Mouse (Mus musculus): ENCODE measurements around the gene Sh3rf1. TPM values are rescaled to one million over a fixed set of nuclear protein-coding genes. Genes with fewer than 3 reads are reported as not detected.

Sh3rf1 gene
- total and polyA plus RNA-seq, 2 experiments from 2014 or later = 17.9 to 31.3 TPM

GRCm38 (mm10) chr8:61390307-61391057 is 166.8 kb downstream of the Sh3rf1 start:
- peaks cover 12% of the 10 kb centered on the region; the same call in 1 of the 2 replicates for H3K4me1 ChIP-seq (ENCODE audit: insufficient read depth, low read length)
- DNase-seq (ENCODE audit: low spot score) (no peak), ATAC-seq (no peak)
- H3K4me3 ChIP-seq (ENCODE audit: low read length) = no peak overlapping the region
- no peak overlapping the region; the same call in 1 of the 2 replicates for H3K27ac ChIP-seq
- 49% methylated on average over 18 of the region's 18 CpGs for WGBS
- no peak overlapping the region for H3K9ac ChIP-seq (replicated peaks; ENCODE audit: low read length)
- no peaks in the 10 kb centered on the region for H3K27me3 ChIP-seq (ENCODE audit: insufficient read depth, low read length)
- H3K9me3 ChIP-seq (ENCODE audit: low read length) = no peaks in the 10 kb centered on the region
- no peak overlapping the region for H3K4me2 ChIP-seq (ENCODE audit: low read depth, low read length)
- no peak for TF ChIP-seq CTCF (IDR thresholded peaks at IDR 0.05; ENCODE audit: low read depth)
- no peaks in the 10 kb centered on the region for H3K36me3 ChIP-seq (ENCODE audit: insufficient read depth, low read length)

DNA sequence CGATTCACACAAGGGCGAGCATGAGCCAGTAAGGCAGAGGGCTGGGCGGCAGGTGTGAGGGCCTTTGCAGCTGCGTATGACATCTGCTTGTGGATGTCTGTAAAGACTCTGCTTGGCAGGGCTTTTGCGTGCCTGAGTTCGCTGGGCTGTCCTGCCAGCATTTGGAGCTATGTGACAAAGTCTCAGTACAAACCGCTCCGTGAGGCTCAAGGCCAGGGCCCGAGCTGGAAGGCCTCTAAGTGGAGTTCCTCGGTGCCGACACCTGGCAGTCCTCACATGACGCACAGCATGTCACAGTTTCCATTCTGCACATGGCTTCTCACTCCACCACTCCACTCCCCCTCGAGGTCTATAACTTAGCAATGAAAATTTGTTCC is 167.4 kb downstream of the Sh3rf1 start:
- Histone ChIP-seq H3K36me3 (ENCODE audit: insufficient read depth, low read length) (no peaks in the 10 kb centered on the region), H3K27ac (no peak overlapping the region; the same call in 1 of the 2 replicates), H3K27me3 (ENCODE audit: insufficient read depth, low read length) (no peaks in the 10 kb centered on the region), H3K4me1 (ENCODE audit: insufficient read depth, low read length) (peaks cover 12% of the 10 kb centered on the region; the same call in 1 of the 2 replicates), H3K4me2 (ENCODE audit: low read depth, low read length) (no peak overlapping the region), H3K9ac (replicated peaks; ENCODE audit: low read length) (no peak overlapping the region), H3K9me3 (ENCODE audit: low read length) (no peaks in the 10 kb centered on the region), H3K4me3 (ENCODE audit: low read length) (no peak overlapping the region)
- no peak for TF ChIP-seq CTCF (IDR thresholded peaks at IDR 0.05; ENCODE audit: low read depth)
- WGBS = 47% methylated on average over 13 of the region's 13 CpGs
- DNase-seq (ENCODE audit: low spot score) (no peak), ATAC-seq (no peak)

DNA sequence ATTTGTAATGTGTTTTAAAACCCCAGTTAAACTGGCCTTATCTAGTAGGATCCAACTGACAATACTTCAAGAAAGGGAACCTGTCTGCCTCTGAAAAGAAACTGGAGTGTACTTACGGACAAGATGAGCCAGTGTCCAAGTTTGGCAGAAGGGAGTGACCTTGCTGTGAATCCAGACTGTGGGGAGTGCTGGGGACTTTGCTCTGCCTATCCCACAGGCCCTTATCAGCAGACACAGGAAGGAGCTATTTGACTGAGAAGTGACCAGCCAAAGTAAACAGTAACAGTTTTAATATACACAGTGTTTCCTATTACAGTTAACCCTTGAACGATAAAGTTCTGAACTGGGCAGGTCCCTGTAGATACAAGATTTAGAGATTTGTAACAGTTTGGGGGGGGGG is 173.5 kb downstream of the Sh3rf1 start:
- no peak overlapping the region for H3K27ac ChIP-seq
- DNase-seq (ENCODE audit: low spot score) (no peak), ATAC-seq (no peak)
- H3K4me1 ChIP-seq (ENCODE audit: insufficient read depth, low read length) = no peaks in the 10 kb centered on the region
- no peaks in the 10 kb centered on the region for H3K9me3 ChIP-seq (ENCODE audit: low read length)
- WGBS = 80% methylated on average over 2 of the region's 2 CpGs
- H3K4me2 ChIP-seq (ENCODE audit: low read depth, low read length) = no peak overlapping the region
- no peak overlapping the region for H3K4me3 ChIP-seq (ENCODE audit: low read length)
- H3K9ac ChIP-seq (replicated peaks; ENCODE audit: low read length) = no peak overlapping the region
- no peaks in the 10 kb centered on the region for H3K27me3 ChIP-seq (ENCODE audit: insufficient read depth, low read length)
- TF ChIP-seq CTCF (IDR thresholded peaks at IDR 0.05; ENCODE audit: low read depth) = no peak
- H3K36me3 ChIP-seq (ENCODE audit: insufficient read depth, low read length) = no peaks in the 10 kb centered on the region

DNA sequence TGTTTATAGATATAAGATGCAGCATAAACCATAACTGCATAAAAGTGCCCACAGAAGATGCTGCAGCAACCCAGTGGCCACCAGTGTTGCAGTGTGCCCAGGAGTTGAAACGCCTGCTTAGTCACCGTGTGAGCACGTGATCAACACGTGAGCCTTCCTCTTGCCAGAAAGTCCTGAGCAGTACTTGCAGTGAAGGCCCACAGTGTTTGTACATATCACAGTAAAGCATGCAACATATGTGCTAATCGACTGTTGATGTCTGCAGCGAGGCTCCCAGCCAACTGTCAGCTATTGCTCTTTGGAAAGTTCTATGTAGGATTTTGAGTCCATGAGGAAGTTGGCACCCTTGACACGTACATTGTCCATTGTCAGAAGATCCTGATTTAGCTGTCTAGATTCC is 174.1 kb downstream of the Sh3rf1 start:
- H3K27ac ChIP-seq = no peak overlapping the region
- no peaks in the 10 kb centered on the region for H3K36me3 ChIP-seq (ENCODE audit: insufficient read depth, low read length)
- TF ChIP-seq CTCF (IDR thresholded peaks at IDR 0.05; ENCODE audit: low read depth) = no peak
- DNase-seq (ENCODE audit: low spot score) = no peak
- no peak for ATAC-seq
- H3K4me3 ChIP-seq (ENCODE audit: low read length) = no peak overlapping the region
- no peaks in the 10 kb centered on the region for H3K27me3 ChIP-seq (ENCODE audit: insufficient read depth, low read length)
- WGBS = 88% methylated on average over 7 of the region's 7 CpGs
- H3K9me3 ChIP-seq (ENCODE audit: low read length) = no peaks in the 10 kb centered on the region
- no peak overlapping the region for H3K9ac ChIP-seq (replicated peaks; ENCODE audit: low read length)
- H3K4me2 ChIP-seq (ENCODE audit: low read depth, low read length) = no peak overlapping the region
- H3K4me1 ChIP-seq (ENCODE audit: insufficient read depth, low read length) = peaks cover 2% of the 10 kb centered on the region; the same call in 1 of the 2 replicates

GRCm38 (mm10) chr8:61402861-61403260 is 179.2 kb downstream of the Sh3rf1 start:
- no peak overlapping the region for H3K4me2 ChIP-seq (ENCODE audit: low read depth, low read length)
- H3K27ac ChIP-seq = no peak overlapping the region
- peaks cover 7% of the 10 kb centered on the region; the same call in 1 of the 2 replicates for H3K4me1 ChIP-seq (ENCODE audit: insufficient read depth, low read length)
- DNase-seq (ENCODE audit: low spot score) = no peak
- H3K9ac ChIP-seq (replicated peaks; ENCODE audit: low read length) = no peak overlapping the region
- H3K27me3 ChIP-seq (ENCODE audit: insufficient read depth, low read length) = no peaks in the 10 kb centered on the region
- no peaks in the 10 kb centered on the region for H3K36me3 ChIP-seq (ENCODE audit: insufficient read depth, low read length)
- ATAC-seq = no peak
- 70% methylated on average over 7 of the region's 7 CpGs for WGBS
- no peak for TF ChIP-seq CTCF (IDR thresholded peaks at IDR 0.05; ENCODE audit: low read depth)
- H3K9me3 ChIP-seq (ENCODE audit: low read length) = no peaks in the 10 kb centered on the region
- H3K4me3 ChIP-seq (ENCODE audit: low read length) = no peak overlapping the region

DNA sequence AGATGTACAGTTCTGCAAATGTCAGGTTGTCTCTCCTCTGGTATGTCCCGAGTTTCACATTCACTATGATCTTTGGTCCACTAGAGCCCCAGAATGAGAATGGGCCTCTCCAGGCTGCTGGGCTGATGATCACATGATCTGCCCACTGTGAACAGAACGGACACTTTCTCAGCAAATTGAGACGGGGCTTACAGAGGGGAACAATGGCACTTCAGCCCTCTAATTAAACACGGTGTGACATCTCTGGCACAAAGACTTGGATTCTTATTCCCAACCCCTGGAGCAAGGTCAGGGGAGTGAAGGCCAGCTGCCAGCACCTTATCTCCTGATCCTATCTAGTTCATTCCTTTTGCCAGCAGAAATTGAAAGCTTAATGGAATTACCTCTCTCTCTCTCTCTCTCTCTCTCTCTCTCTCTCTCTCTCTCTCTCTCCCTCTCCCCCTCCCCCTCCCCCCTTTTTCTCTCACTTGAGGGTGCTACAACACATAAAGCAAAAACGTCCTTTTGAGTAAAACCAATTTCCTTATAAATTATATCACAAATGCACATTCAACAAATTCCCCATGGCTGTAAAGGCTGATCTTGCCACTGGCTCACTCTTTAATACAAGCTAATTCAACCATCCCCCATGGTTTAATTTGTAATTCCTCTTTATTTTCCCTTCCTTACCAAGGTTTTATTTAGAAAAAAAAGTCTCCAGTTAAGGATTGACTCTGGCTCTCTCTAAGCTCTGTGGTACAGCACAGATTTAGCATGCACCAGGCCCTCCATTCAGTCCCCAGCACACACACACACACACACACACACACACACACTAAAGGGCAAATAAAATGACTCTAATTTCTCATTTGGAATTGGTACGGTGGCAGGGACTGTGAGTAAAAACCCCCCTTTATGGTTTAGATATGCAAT is 179.8 kb downstream of the Sh3rf1 start:
- H3K27ac ChIP-seq = peak overlapping the region; percentile 37; the same call in 1 of the 2 replicates
- WGBS = 6% methylated on average over 6 of the region's 6 CpGs
- no peak overlapping the region for H3K4me3 ChIP-seq (ENCODE audit: low read length)
- peaks cover 7% of the 10 kb centered on the region; the same call in 1 of the 2 replicates for H3K4me1 ChIP-seq (ENCODE audit: insufficient read depth, low read length)
- ATAC-seq = peak; percentile 58
- peak; percentile 39 for DNase-seq (ENCODE audit: low spot score)
- H3K9ac ChIP-seq (replicated peaks; ENCODE audit: low read length) = no peak overlapping the region
- H3K36me3 ChIP-seq (ENCODE audit: insufficient read depth, low read length) = no peaks in the 10 kb centered on the region
- H3K4me2 ChIP-seq (ENCODE audit: low read depth, low read length) = no peak overlapping the region
- no peaks in the 10 kb centered on the region for H3K27me3 ChIP-seq (ENCODE audit: insufficient read depth, low read length)
- H3K9me3 ChIP-seq (ENCODE audit: low read length) = no peaks in the 10 kb centered on the region
- TF ChIP-seq CTCF (IDR thresholded peaks at IDR 0.05; ENCODE audit: low read depth) = no peak
